Mouse (Mus musculus): ENCODE measurements around the gene Vmn1r65. TPM values are rescaled to one million over a fixed set of nuclear protein-coding genes. Genes with fewer than 3 reads are reported as not detected.
"Not testable (repeated sequence)": the region's sequence is repeated elsewhere in the genome, so short reads cannot be mapped to it uniquely, and the experiment has no call there.

The Vmn1r65 gene
- not detected for total RNA-seq (2021)
- long read RNA-seq: 0 reads

DNA sequence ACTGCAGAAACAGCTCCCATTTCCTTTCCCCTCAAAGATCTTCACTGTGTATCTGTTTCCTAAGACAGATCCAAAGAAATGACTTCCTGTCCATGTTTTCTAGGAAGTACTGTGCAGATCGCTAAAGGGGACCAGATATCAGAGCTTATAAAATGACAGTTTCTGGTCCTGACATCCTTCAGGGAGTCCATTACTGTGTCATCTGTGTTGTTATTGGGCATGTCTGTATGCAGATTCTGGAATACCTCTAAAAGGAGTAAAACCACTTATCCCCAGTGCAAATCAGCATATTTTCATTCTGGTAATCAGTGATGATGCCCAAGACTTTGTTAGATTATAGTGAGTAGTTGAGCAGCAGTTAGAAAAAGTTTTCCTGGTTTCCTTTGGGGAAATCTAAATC lies at the start of gene Vmn1r65:
Gene Vmn1r65 (minus strand): TSS at position 101 of the 400 bp plus-strand sequence.
- DNase-seq (ENCODE audit: low spot score in 2 of 2): no peak

DNA sequence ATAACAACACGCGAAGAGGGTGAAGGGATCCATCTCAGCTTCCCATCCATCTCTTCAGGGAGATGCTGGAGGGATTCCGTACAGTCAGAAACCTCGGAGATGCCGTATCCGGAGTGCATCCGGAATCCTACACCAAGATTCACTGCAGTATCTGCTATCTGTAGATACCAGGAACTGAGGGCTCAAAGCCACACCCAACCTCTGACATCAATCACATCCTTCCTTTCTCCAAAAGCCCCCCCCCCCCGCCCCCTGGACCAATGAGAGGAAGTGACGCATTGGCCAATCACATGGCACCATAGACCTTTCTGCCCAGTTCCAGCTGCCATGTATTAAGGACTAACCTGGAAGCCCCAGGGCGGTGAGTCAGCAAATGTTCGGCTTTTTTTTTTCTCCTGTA lies 34.1 kb upstream of the Vmn1r65 start, which contains the start of gene Nlrp4c:
Gene Nlrp4c (plus strand): TSS at position 301 of the 400 bp plus-strand sequence.
- no peak for DNase-seq (ENCODE audit: low spot score in 2 of 2)

DNA sequence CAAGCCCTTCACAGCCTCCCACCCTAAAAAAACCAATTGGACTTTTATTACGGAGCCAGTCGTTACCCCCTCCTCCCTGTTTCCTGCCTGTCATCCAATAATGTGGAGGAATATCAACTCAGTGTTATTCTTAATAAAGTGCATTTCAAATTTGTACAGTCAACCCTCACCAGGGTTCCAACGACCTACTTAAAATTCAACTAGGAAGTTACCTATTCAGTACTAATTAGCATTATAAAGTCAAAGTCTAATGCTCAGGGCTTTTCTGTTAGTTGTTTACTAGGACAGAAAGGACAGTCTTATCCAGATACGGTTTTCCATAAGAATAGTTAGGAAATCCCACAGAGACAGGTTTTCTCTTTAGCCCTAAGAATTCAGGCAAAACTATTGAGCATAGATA lies 28.4 kb downstream of the Vmn1r65 start:
- not testable (repeated sequence) for DNase-seq (ENCODE audit: low spot score in 2 of 2)

DNA sequence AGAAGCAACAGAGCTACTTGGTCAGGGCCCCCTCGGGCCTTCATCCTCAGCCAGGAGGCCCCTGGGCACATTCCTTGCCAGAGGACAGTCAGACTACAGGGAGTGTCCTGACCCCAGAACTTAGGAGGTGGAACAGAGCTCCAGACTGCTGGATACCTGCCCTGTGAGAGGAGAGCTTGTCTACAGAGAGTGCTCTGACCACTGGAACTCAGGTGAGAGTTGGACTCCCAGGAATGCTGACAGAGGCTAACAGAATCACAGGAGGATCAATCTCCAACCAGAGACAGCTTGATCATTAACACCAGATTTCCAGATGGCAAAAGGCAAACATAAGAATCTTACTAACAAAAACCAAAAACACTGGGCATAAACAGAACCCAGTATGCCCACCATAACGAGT lies 38.3 kb downstream of the Vmn1r65 start:
- DNase-seq (ENCODE audit: low spot score in 2 of 2): not testable (repeated sequence)

Other genes with a start within 250 kb of the Vmn1r65 start
- gene Vmn1r63, start 205.6 kb downstream of the Vmn1r65 start, total RNA-seq (2021): not detected
- not detected for gene Vmn1r64, start 126.5 kb downstream of the Vmn1r65 start, total RNA-seq (2021)
- not detected for gene Nlrp4c, start 34.2 kb upstream of the Vmn1r65 start, total RNA-seq (2021)
- 10 to 100 TPM; 27.1 to 32.7 TPM for gene Zfp787, start 145.0 kb upstream of the Vmn1r65 start, total RNA-seq (2021)
- gene Zfp444, start 161.2 kb upstream of the Vmn1r65 start, total RNA-seq (2021): 10 to 100 TPM; 55.9 to 65.8 TPM
- not detected for gene Galp, start 186.1 kb upstream of the Vmn1r65 start, total RNA-seq (2021)
- gene Zscan5b, start 211.3 kb upstream of the Vmn1r65 start, total RNA-seq (2021): not detected
- not detected for gene Epp13, start 241.7 kb upstream of the Vmn1r65 start, total RNA-seq (2021)

Data from layer of hippocampus, postnatal 10 days (tissue).